Mouse (Mus musculus): Measurements from ENCODE around the gene Tatdn3. TPM values are rescaled to one million over a fixed set of nuclear protein-coding genes. Genes with fewer than 3 reads are reported as not detected.

The Tatdn3 gene
- total and polyA plus RNA-seq, 3 experiments, result 1.6 to 50.0 (median 33.6) TPM

DNA sequence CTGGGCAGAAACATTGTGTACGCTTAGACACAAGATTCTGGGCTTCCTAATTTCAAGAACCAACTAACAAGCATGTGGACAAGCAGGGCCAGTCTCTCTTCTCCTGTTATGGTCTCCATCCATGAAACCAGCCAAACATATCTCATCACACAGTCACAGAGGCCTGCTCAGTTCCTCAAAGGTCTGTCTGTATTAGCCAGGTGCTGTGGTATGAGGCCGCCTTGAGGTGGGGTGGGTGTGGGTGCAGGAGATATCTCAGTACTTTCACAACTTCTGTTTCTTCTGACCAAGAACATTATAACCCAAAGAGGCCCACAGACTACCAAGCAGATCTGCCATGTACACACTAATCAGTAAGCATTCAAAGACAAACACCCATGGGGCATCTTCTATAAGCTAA is 17.5 kb downstream of the Tatdn3 start:
- Histone ChIP-seq H3K4me3 (ENCODE audit: low read depth, low read length) (no peak overlapping the region), H3K9me3 (replicated peaks) (no peaks in the 10 kb centered on the region), H3K36me3 (replicated peaks) (peaks cover 37% of the 10 kb centered on the region), H3K27me3 (ENCODE audit: insufficient read depth, low read length) (no peaks in the 10 kb centered on the region), H3K4me1 (ENCODE audit: insufficient read depth, low read depth, low read length) (peaks cover 27% of the 10 kb centered on the region)
- TF ChIP-seq GATA1 (IDR thresholded peaks at IDR 0.05; ENCODE audit: borderline replicate concordance, low read length) (no peak), POLR2AphosphoS5 (IDR thresholded peaks at IDR 0.05; ENCODE audit: insufficient replicate concordance, low read depth, low read length) (no peak), CTCF (IDR thresholded peaks at IDR 0.05; ENCODE audit: low read depth, low read length) (no peak), TAL1 (conservative IDR thresholded peaks at IDR 0.05; ENCODE audit: low read depth, low read length) (no peak), GATA2 (IDR thresholded peaks at IDR 0.05; ENCODE audit: borderline replicate concordance, low read depth, low read length) (no peak)
- ATAC-seq (ENCODE audit: extremely low read depth, insufficient number of reproducible peaks, low FRiP score, poor library complexity, severe bottlenecking), result no peak
- no peak for DNase-seq (ENCODE audit: low spot score)

DNA sequence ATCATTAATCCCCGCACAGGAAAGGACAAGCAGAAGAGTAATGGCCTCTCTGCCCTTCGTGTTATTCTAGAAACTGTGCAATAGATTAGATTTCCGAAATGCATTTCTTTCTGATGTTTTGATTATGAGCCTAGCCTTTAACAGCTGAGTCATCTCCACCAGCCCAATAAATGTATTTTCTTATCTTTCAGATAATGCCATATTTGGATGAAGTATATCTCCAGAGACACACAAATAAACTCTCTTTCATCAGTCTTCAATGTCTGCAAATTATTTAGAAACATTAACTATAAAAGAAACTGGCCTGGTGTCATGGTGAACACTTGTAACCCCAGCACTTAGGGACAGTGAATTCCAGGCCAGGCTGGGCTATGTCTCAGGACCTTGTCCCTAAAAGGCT is 20.0 kb downstream of the Tatdn3 start:
- Histone ChIP-seq H3K36me3 (replicated peaks) (peaks cover 19% of the 10 kb centered on the region), H3K4me1 (ENCODE audit: insufficient read depth, low read depth, low read length) (peaks cover 27% of the 10 kb centered on the region), H3K27me3 (ENCODE audit: insufficient read depth, low read length) (no peaks in the 10 kb centered on the region), H3K9me3 (replicated peaks) (no peaks in the 10 kb centered on the region), H3K4me3 (ENCODE audit: low read depth, low read length) (no peak overlapping the region)
- ATAC-seq (ENCODE audit: extremely low read depth, insufficient number of reproducible peaks, low FRiP score, poor library complexity, severe bottlenecking) (peak; percentile 69), DNase-seq (ENCODE audit: low spot score) (no peak)
- no peak for TF ChIP-seq POLR2AphosphoS5 (IDR thresholded peaks at IDR 0.05; ENCODE audit: insufficient replicate concordance, low read depth, low read length)
- TF ChIP-seq GATA2 (IDR thresholded peaks at IDR 0.05; ENCODE audit: borderline replicate concordance, low read depth, low read length), result no peak
- no peak for TF ChIP-seq CTCF (IDR thresholded peaks at IDR 0.05; ENCODE audit: low read depth, low read length)
- TF ChIP-seq GATA1 (IDR thresholded peaks at IDR 0.05; ENCODE audit: borderline replicate concordance, low read length), result no peak
- TF ChIP-seq TAL1 (conservative IDR thresholded peaks at IDR 0.05; ENCODE audit: low read depth, low read length), result no peak

DNA sequence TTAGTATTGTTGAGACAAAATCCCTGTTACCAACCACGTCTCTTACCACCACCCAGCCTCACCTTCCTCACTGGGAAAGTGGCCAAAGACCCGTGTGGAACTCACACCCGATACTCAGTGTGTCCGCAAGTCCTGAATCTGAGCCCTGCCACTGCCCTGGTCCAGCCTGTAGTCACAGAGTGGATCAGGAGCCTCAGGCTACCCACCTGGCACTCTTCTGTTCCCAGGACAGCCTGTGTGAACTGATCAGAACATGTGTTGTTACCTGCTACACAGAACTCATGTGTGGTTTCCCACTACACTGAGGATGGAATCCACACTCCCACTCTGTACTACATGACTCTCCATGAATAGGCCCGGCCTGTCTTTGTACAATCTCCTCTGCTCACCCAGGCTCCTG is 20.6 kb downstream of the Tatdn3 start:
- ATAC-seq (ENCODE audit: extremely low read depth, insufficient number of reproducible peaks, low FRiP score, poor library complexity, severe bottlenecking) (no peak), DNase-seq (ENCODE audit: low spot score) (no peak)
- H3K4me3 ChIP-seq (ENCODE audit: low read depth, low read length), result no peak overlapping the region
- H3K9me3 ChIP-seq (replicated peaks), result no peaks in the 10 kb centered on the region
- peaks cover 2% of the 10 kb centered on the region for H3K27me3 ChIP-seq (ENCODE audit: insufficient read depth, low read length)
- no peak for TF ChIP-seq CTCF (IDR thresholded peaks at IDR 0.05; ENCODE audit: low read depth, low read length)
- TF ChIP-seq GATA1 (IDR thresholded peaks at IDR 0.05; ENCODE audit: borderline replicate concordance, low read length), result no peak
- no peak for TF ChIP-seq POLR2AphosphoS5 (IDR thresholded peaks at IDR 0.05; ENCODE audit: insufficient replicate concordance, low read depth, low read length)
- TF ChIP-seq GATA2 (IDR thresholded peaks at IDR 0.05; ENCODE audit: borderline replicate concordance, low read depth, low read length), result no peak
- TF ChIP-seq TAL1 (conservative IDR thresholded peaks at IDR 0.05; ENCODE audit: low read depth, low read length), result no peak
- H3K4me1 ChIP-seq (ENCODE audit: insufficient read depth, low read depth, low read length), result peaks cover 27% of the 10 kb centered on the region
- H3K36me3 ChIP-seq (replicated peaks), result peaks cover 19% of the 10 kb centered on the region

DNA sequence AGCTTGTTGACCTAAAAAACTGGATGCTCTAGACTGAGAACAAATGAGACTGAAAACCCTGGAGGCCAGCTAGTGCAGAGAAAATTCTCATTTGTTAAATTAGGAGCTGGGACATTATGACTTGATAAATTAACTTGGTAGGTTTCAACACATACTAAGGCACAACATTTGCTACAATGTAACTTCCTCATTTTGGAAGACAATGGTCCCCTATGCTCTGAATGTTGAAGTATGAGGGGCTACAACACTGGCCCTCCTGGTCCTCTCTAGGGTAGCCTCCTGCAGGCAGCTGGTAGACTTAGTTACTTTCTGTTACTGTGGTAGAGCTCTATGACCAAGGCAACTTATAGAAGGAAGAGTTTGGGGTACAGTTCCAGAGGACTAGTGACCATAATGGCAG is 21.4 kb downstream of the Tatdn3 start:
- TF ChIP-seq GATA1 (IDR thresholded peaks at IDR 0.05; ENCODE audit: borderline replicate concordance, low read length) (no peak), GATA2 (IDR thresholded peaks at IDR 0.05; ENCODE audit: borderline replicate concordance, low read depth, low read length) (no peak), TAL1 (conservative IDR thresholded peaks at IDR 0.05; ENCODE audit: low read depth, low read length) (no peak), CTCF (IDR thresholded peaks at IDR 0.05; ENCODE audit: low read depth, low read length) (no peak), POLR2AphosphoS5 (IDR thresholded peaks at IDR 0.05; ENCODE audit: insufficient replicate concordance, low read depth, low read length) (no peak)
- no peaks in the 10 kb centered on the region for H3K9me3 ChIP-seq (replicated peaks)
- ATAC-seq (ENCODE audit: extremely low read depth, insufficient number of reproducible peaks, low FRiP score, poor library complexity, severe bottlenecking), result no peak
- H3K27me3 ChIP-seq (ENCODE audit: insufficient read depth, low read length), result peaks cover 4% of the 10 kb centered on the region
- DNase-seq (ENCODE audit: low spot score), result no peak
- H3K4me1 ChIP-seq (ENCODE audit: insufficient read depth, low read depth, low read length), result peaks cover 29% of the 10 kb centered on the region
- peaks cover 16% of the 10 kb centered on the region for H3K36me3 ChIP-seq (replicated peaks)
- no peak overlapping the region for H3K4me3 ChIP-seq (ENCODE audit: low read depth, low read length)

DNA sequence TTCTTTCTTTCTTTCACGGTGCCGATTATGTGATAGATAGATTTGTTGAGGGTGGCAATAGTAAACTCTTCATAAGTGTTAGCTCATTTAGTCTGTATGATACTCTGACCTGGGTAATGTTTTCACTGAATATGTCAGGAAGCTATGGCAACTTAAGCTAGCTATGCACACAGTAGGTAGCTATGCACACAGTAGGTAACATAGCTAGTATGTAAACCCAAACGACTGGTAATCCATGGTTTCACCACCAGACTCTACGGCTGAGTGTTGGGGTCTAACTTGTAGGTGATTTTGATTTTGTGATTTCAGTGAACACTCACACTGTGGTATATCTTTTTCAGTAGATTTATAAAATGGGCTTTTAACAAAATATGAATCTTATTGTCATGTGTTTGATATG is 24.7 kb downstream of the Tatdn3 start:
- Histone ChIP-seq H3K4me1 (ENCODE audit: insufficient read depth, low read depth, low read length) (peaks cover 25% of the 10 kb centered on the region), H3K9me3 (replicated peaks) (no peaks in the 10 kb centered on the region), H3K27me3 (ENCODE audit: insufficient read depth, low read length) (peaks cover 9% of the 10 kb centered on the region), H3K4me3 (ENCODE audit: low read depth, low read length) (no peak overlapping the region), H3K36me3 (replicated peaks) (no peaks in the 10 kb centered on the region)
- no peak for ATAC-seq (ENCODE audit: extremely low read depth, insufficient number of reproducible peaks, low FRiP score, poor library complexity, severe bottlenecking)
- no peak for TF ChIP-seq GATA1 (IDR thresholded peaks at IDR 0.05; ENCODE audit: borderline replicate concordance, low read length)
- no peak for TF ChIP-seq POLR2AphosphoS5 (IDR thresholded peaks at IDR 0.05; ENCODE audit: insufficient replicate concordance, low read depth, low read length)
- TF ChIP-seq GATA2 (IDR thresholded peaks at IDR 0.05; ENCODE audit: borderline replicate concordance, low read depth, low read length), result no peak
- TF ChIP-seq TAL1 (conservative IDR thresholded peaks at IDR 0.05; ENCODE audit: low read depth, low read length), result no peak
- TF ChIP-seq CTCF (IDR thresholded peaks at IDR 0.05; ENCODE audit: low read depth, low read length), result no peak
- no peak for DNase-seq (ENCODE audit: low spot score)

DNA sequence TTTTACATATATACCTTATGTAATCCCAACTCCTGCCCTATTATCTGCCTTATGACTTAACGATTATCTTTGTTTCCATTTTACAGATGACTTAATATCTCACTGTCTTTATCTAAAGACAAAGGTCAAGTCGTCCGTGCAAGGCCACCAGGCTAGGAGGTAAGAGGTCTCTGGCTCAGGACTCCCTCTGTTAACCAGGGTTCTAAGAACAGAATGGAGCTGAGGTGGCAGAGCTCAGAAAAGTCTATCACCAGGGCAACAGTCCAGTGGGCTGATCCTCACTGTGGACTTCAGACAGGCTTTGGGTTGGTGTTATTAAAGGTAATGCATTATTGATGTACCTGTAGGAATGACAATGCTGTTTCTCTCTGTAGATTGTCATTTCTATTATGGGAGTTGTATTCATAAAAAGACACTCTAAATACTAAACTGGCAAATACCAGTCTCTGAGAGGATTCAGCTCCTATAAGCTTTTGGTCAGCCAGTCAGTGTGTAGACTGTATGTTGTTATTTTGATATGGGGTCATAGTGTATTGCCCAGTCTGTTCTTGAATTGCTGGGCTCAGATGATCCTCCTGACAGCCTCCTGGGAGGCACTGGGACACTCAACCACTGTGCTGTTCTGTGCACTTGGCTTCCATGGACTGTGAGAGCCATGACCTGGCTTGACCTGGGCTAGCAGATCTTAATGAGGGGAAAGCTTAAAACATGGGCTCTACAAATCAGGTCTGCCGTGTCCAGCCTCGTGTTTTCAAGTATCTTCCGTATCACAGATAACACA is 26.0 kb downstream of the Tatdn3 start, which contains the start of gene Spata45:
Gene Spata45, plus strand, starts transcription at position 86 of the 781 bp plus-strand sequence.
- Histone ChIP-seq H3K36me3 (replicated peaks) (no peaks in the 10 kb centered on the region), H3K9me3 (replicated peaks) (no peaks in the 10 kb centered on the region), H3K27me3 (ENCODE audit: insufficient read depth, low read length) (peaks cover 9% of the 10 kb centered on the region), H3K4me3 (ENCODE audit: low read depth, low read length) (no peak within 1 kb of the TSS), H3K4me1 (ENCODE audit: insufficient read depth, low read depth, low read length) (peaks cover 13% of the 10 kb centered on the region)
- ATAC-seq (ENCODE audit: extremely low read depth, insufficient number of reproducible peaks, low FRiP score, poor library complexity, severe bottlenecking) (no peak), DNase-seq (ENCODE audit: low spot score) (no peak)
- TF ChIP-seq GATA2 (IDR thresholded peaks at IDR 0.05; ENCODE audit: borderline replicate concordance, low read depth, low read length) (no peak), POLR2AphosphoS5 (IDR thresholded peaks at IDR 0.05; ENCODE audit: insufficient replicate concordance, low read depth, low read length) (no peak), TAL1 (conservative IDR thresholded peaks at IDR 0.05; ENCODE audit: low read depth, low read length) (no peak), CTCF (IDR thresholded peaks at IDR 0.05; ENCODE audit: low read depth, low read length) (no peak), GATA1 (IDR thresholded peaks at IDR 0.05; ENCODE audit: borderline replicate concordance, low read length) (no peak)
